Mouse (Mus musculus) C2C12 (cell line): ENCODE data around the gene Pygl.

ENCODE experiments used
- CTCF ChIP-seq: IDR thresholded peaks from one replicate; pipeline ENCODE4 v1.5.1; 2011; ENCODE audit not compliant: control insufficient read depth, insufficient read depth, insufficient read length
- FOSL1 ChIP-seq: IDR thresholded peaks from one replicate; pipeline ENCODE4 v1.8.0; 2011; ENCODE audit warnings: mild to moderate bottlenecking, low read length; ENCODE audit not compliant: poor library complexity, insufficient read depth, severe bottlenecking
- MYOG ChIP-seq: IDR thresholded peaks from one replicate; pipeline ENCODE4 v1.6.1; 2011; ENCODE audit not compliant: control insufficient read depth, insufficient read length; ENCODE audit errors: extremely low read depth

GRCm38 (mm10) chr12:70226655-70227054 lies 4.6 kb downstream of the Pygl start:
- TF ChIP-seq MYOG (no peak), CTCF (no peak), FOSL1 (no peak)
